Mouse (Mus musculus): ENCODE results near the gene Rad50.
A peak's percentile ranks its signal among the peaks of the same experiment; 100 is the strongest.

Gene Rad50

GRCm38 (mm10) chr11:53698521-53698920 lies 8.6 kb downstream of the Rad50 start:
- no peak for DNase-seq (ENCODE audit: low read depth)

DNA sequence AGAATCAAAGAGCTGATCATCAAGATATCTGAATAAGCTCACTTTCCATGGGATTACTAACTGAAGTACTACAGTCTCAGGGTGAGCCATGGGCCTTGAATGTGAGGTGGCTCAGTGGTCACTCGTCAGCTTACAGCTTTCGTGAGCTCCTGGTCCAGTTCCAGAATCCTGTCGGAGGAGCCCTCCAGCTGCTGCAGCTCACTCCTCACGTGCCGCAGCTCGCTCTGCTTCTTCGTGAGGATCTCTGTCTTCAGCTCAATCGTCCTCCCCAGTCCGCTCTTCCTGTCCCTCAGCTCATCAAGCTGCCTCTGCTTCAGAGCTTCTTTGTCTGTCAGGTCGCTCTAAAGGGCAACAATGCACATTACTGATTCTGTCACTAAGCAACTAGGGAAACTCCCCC lies 15.1 kb downstream of the Rad50 start:
- no peak for DNase-seq (ENCODE audit: low read depth)

DNA sequence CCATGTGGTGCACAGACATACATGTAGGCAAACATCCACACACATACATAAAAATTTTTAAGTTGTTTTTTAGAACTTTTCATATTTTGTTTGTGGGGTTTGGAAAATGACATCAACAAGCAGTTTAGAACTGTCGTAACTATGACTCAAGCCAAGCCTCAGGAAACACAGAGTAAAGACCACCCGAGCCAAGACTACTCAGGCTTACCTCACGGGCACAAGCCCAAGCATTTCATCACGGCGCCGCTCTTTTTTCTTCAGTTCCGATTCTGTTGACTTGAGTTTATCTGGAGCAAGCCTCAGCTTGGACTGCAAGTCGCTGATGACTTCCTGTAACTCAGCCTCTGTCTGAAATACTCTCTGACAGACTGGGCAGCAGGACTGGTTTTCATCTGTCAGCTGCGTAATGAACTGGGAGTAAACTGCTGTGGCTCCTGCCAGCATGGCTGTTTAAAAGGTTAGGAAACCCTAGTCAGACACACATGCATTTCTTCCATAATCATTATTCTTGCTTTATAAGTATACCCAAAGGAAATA lies 24.1 kb downstream of the Rad50 start:
- DNase-seq (ENCODE audit: low read depth), result peak; percentile 3

DNA sequence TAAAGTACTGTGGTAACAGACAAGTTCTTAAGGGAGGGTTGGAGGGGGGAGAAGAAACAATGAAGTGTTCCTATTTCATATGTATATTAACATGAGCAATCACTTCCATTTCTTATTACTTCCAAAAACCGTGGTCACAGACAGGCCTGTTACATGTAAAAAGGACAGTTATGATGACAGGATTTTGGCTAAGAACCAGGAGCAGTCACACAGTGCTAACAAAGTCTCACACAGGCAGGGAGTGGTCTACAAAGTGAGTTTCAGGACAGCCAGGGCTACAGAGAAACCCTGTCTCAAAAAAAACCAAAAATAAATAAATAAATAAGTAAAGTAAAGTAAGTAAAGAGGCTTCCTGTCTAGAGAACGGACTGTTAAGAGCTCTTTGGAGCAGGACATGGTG lies 24.9 kb downstream of the Rad50 start:
- DNase-seq (ENCODE audit: low read depth), result peak; percentile 17

DNA sequence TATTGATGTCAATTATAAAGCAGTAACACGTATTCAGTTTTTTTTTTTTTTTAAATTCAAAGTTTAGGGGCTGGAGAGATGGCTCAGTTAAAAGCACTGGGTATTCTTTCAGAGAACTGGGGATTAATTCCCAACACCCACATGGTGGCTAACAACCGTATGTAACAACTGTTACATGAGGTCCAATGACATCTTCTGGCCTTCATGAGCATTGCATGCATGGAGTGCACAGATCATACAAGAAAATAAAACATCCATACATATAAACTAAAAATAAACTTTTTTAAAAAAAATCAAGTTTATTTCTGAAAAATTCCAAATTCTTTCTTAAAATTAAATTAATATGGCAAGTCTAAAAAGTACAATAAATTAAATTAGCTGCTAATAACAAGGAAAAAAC lies 25.4 kb downstream of the Rad50 start:
- DNase-seq (ENCODE audit: low read depth), result peak; percentile 8

GRCm38 (mm10) chr11:53680141-53680540 lies 27.0 kb downstream of the Rad50 start:
- no peak for DNase-seq (ENCODE audit: low read depth)

GRCm38 (mm10) chr11:53671414-53671813 lies 35.7 kb downstream of the Rad50 start:
- no peak for DNase-seq (ENCODE audit: low read depth)

- DNase-seq (ENCODE audit: low read depth), result no peak
Measured at GRCm38 (mm10) chr11:53664091-53664490, 43.0 kb downstream of the Rad50 start.

DNA sequence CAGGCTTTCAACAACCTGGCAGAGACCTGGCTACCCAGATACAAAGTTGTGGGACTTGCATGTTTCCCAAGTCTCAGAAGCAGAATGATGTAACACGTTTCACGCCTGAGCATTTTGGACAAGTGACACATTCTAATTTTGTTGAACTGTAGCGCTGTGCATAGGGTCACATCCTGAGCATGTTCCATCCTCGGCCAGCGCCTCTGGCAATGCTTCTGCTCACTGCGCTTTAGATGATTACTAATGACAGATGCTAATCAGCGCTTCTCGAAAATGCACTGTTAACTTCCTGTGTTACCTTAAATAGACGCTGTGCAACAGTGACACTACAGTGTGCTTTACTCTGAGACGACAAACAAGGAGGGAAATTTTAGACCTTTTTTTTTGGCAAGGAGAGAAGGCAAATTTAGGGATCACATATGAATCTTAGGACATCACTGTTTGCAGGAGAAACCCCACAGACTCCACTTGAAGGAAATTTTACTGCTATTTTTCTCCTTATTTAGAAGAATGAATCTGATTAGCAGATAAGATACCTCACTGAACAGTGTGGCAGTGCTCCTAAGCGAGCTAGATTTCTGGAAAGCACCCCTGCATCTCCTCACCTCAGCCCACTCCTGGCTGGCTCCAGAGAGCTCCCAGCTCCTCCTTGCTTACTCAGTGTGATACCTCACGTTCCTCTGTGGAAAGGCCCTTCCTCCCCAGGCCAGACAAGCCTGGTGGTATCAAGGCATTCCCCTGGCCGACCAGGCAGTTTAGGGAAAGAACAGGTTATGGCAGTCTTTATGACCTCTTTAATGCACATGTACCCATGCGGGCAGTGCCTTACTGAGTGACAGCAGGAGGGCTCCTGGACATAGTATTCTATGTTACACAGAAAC lies 44.1 kb downstream of the Rad50 start:
- DNase-seq (ENCODE audit: low read depth), result no peak

DNA sequence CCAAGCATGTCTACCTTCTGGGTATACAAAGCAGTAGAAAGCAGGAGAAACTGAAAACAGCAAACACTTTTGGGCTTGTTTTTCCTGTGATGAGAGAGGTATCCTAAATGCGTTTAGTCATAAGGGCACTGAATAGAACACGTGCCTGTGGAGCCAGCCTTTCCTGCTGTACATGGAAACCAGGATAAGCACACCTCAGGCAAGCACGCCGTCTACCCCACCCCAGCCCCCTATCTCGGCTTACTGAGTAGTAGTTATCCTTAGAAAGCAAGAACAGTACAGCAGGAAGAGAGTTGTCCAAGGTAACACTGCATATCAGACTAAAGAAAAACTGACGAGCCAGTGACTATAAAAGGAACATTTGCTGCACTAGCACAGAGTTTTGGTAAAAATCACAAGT lies 49.3 kb downstream of the Rad50 start:
- no peak for DNase-seq (ENCODE audit: low read depth)

GRCm38 (mm10) chr11:53657381-53657780 lies 49.7 kb downstream of the Rad50 start:
- no peak for DNase-seq (ENCODE audit: low read depth)

GRCm38 (mm10) chr11:53656558-53657202 lies 50.4 kb downstream of the Rad50 start:
- peak; percentile 77 for DNase-seq (ENCODE audit: low read depth)

DNA sequence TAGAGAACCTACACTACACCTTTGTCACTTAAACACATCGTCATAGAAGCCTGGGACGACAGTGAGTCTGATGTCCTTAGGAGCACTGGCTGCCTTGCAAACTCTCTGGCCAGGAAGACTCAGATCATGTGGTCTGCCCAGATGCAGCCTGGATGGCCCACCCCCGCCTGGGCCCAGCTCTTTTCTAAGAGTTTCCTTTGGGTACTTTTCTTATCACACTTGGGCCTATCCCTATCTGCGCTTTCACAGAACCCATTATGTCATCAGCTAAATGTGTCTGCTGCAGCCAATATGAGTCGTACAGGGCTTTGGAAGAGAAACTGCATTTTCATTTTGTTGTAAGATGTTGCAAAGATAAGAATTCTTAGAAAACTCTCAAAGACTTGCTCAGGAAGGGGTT lies 52.1 kb downstream of the Rad50 start:
- DNase-seq (ENCODE audit: low read depth), result peak; percentile 65

DNA sequence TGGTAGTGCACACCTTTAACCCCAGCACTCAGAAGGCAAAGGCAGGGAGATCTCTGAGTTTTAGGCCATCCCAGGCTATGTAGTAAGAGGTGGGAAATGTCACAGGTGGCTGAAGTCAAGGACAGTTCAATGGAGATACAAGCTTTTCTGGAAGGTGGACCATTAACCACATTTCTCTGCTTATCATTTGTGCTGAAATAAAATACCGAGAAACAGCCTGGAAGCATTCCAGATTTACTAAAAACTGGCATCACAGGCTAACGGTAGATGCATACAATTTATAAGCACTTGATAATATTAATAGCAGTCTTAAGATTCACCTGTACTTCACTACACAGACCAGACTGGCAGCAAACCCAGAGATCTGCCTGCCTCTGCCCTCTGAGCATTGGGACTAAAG lies 54.7 kb downstream of the Rad50 start:
- DNase-seq (ENCODE audit: low read depth), result no peak

DNA sequence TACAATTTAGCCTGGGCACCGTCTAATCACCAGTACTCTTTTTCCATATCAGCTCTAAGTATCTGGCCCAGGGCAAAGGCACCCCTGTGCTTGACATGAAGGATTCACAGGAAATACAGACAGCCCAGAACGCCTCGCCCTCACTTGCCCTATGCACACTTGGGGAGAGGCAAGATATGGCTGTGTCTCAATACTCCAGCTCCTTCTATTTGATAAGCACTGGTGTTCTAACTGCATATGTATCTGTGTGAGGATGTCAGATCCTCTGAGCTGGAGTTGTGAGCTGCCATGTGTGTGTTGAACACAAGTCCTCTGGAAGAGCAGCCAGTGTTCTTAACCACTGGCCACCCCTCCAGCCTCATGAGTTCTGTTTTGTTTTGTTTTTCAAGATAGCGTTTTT lies 55.7 kb downstream of the Rad50 start:
- DNase-seq (ENCODE audit: low read depth), result no peak

GRCm38 (mm10) chr11:53644017-53644416 lies 63.1 kb downstream of the Rad50 start:
- no peak for DNase-seq (ENCODE audit: low read depth)

GRCm38 (mm10) chr11:53642744-53643279 lies 64.3 kb downstream of the Rad50 start:
- no peak for DNase-seq (ENCODE audit: low read depth)

GRCm38 (mm10) chr11:53637803-53638260 lies 69.3 kb downstream of the Rad50 start:
- no peak for DNase-seq (ENCODE audit: low read depth)

GRCm38 (mm10) chr11:53637046-53637802 lies 69.9 kb downstream of the Rad50 start:
- no peak for DNase-seq (ENCODE audit: low read depth)

GRCm38 (mm10) chr11:53636183-53636646 lies 70.9 kb downstream of the Rad50 start:
- no peak for DNase-seq (ENCODE audit: low read depth)

- no peak for DNase-seq (ENCODE audit: low read depth)
Measured at GRCm38 (mm10) chr11:53635590-53636182, 71.4 kb downstream of the Rad50 start.

- DNase-seq (ENCODE audit: low read depth), result no peak
Measured at GRCm38 (mm10) chr11:53634556-53634955, 72.6 kb downstream of the Rad50 start, which contains the start of gene Il13. Gene Il13 (minus strand): TSS chr11:53634702.
